In genomic region chr16:24496635-24497034, GRCm38 (mm10) we compare ENCODE assay signal across 13 mouse cellular contexts.
"Had no signal": no experiment of that assay in that cellular context is flagged by ENCODE, and none has a peak within 500 bp of the region (broad histone marks: within the 10 kb centered on the region; RNA-seq: fewer than 3 reads in every experiment).

No protein-coding gene starts in this region.

- ATAC-seq: liver, postnatal 0 days; midbrain, embryonic 16.5 days had no signal

- H3K9ac ChIP-seq: limb, embryonic 15.5 days; liver, embryonic 13.5 days; liver, postnatal 0 days; lung, embryonic 15.5 days; midbrain, embryonic 12.5 days; stomach, embryonic 15.5 days had no signal

- H3K36me3 ChIP-seq: limb, embryonic 15.5 days; liver, embryonic 13.5 days; lung, embryonic 15.5 days; midbrain, embryonic 12.5 days; stomach, embryonic 15.5 days had no signal

- H3K27ac ChIP-seq: left cerebral cortex, adult 2 months; limb, embryonic 15.5 days; liver, embryonic 13.5 days; lung, embryonic 15.5 days; macrophage; midbrain, embryonic 12.5 days; stomach, embryonic 15.5 days had no signal

- H3K27me3 ChIP-seq: limb, embryonic 15.5 days; liver, embryonic 13.5 days; lung, embryonic 15.5 days; midbrain, embryonic 12.5 days; stomach, embryonic 15.5 days had no signal

- H3K9me3 ChIP-seq: limb, embryonic 15.5 days; liver, embryonic 13.5 days; lung, embryonic 15.5 days; midbrain, embryonic 12.5 days; stomach, embryonic 15.5 days had no signal

- DNase-seq: kidney, postnatal 25 days; liver, embryonic 13.5 days; liver, postnatal 0 days; lung, postnatal 14 days; right cerebral cortex, postnatal 14 days; thymus, postnatal 4 days had no signal

- H3K4me3 ChIP-seq: left cerebral cortex, adult 2 months; limb, embryonic 15.5 days; liver, embryonic 13.5 days; lung, embryonic 15.5 days; midbrain, embryonic 12.5 days; stomach, embryonic 15.5 days had no signal

- H3K4me2 ChIP-seq: limb, embryonic 15.5 days; liver, embryonic 13.5 days; lung, embryonic 15.5 days; midbrain, embryonic 12.5 days; stomach, embryonic 15.5 days had no signal

- H3K4me1 ChIP-seq: liver, embryonic 13.5 days had no signal
